Mouse (Mus musculus) frontal cortex, postnatal 14 days (tissue): ENCODE data around the gene Rchy1.

Experiments
- DNase-seq, 2 experiments: peaks; one replicate each; pipeline ENCODE4 v3.0.0; 2022; ENCODE audit warnings: low spot score in 2 of 2

Gene Rchy1

GRCm38 (mm10) chr5:91962639-91963440, at the start of gene Rchy1:
Rchy1 (minus strand) TSS chr5:91963068.
- DNase-seq: peak; percentile 83 to 88

DNA sequence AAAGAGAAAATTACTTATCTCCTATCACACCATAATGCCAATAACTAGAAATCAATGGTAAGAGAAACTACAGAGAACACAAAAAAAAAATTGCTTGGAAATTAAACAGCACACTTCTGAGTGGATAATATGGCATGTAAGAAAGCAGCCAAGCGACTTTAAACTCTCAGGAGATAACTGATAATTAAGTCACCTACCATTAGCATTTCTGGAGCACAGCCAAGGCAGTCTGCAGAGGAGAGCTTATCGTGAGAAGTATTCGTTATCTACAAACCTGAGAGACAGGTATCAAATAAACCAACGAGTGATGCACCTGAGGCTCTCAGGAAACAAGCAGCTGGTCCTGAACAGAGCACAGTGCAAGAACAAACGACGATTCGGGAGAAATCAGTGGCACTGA, 48.9 kb upstream of the Rchy1 start:
- no peak for DNase-seq

DNA sequence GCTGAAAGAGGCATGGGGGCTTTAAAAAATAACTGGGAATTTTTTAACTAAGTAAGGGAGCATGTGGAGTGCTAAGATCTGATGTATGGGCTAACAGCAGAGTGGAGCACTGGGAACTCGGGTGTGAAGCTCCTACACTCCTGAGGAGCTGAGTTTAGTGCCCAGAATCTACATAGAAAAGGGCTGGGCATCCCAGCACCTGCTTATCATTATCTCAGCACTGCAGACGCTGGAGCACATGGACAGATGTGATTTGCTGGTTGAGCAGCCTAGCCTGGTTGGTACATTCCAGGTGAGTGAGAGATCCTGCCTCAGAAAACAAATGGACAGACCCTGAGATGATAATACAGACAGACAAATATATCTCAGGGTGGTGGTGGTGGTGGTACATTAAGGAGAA, 47.0 kb upstream of the Rchy1 start:
- no peak for DNase-seq

DNA sequence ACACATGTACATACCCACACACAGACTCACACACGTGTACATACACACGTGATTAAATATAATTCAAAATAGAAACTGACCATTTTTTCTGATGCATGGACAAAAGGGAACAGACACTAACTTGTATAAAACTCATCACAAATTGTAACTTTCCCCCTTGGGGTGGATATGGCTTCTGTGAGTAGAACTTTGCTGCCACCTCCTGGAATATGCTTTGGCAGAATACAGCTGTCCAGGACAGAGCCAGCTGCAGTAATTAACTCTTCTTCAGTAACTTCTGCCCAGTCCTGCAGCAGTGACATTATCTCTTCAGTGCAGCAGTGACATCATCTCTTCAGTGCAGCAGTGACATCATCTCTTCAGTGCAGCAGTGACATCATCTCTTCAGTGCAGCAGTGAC, 40.1 kb upstream of the Rchy1 start:
- DNase-seq: no peak

GRCm38 (mm10) chr5:92000770-92001169, 37.9 kb upstream of the Rchy1 start:
- no peak for DNase-seq

- DNase-seq: no peak
These were observed 31.7 kb upstream of the Rchy1 start for GRCm38 (mm10) chr5:91994546-91994945.

GRCm38 (mm10) chr5:91993061-91993460, 30.2 kb upstream of the Rchy1 start:
- DNase-seq: no peak

DNA sequence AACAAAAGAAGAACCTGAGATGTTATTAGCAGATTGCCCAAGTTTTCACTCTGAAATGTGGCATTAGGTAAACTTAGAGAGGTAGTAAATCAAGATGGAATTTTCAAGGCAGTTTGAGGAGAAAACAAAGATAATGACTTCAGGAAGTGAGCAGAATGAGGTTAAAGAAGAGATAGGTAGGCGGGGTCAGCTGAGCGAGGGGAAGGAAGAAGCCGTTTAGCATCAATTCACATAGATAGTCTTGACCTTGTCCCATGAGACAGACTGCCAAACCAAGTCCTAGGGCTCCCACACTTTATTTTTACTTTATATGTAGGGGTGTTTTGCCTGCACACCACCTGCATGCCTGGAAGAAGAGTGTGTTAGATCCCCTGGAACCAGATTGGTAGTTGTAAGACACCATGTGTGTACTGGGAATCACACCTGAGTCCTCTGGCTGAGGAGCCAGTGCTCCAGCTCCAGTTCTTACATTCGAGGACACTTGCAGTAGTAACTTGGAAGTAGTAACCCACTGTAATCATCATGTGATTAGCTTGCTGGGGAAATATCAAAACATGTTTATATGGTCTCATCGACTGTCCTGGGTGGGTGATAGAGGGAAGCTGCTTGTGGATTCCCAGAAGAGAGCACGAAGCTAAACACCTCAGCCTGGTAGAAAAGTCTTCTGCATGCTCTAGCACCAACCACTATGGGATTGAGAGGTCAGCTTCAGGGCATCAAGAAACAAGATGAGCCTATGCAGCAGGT, 28.5 kb upstream of the Rchy1 start:
- DNase-seq: no peak

- DNase-seq: no peak
These were observed 26.4 kb upstream of the Rchy1 start for GRCm38 (mm10) chr5:91989261-91989660.

DNA sequence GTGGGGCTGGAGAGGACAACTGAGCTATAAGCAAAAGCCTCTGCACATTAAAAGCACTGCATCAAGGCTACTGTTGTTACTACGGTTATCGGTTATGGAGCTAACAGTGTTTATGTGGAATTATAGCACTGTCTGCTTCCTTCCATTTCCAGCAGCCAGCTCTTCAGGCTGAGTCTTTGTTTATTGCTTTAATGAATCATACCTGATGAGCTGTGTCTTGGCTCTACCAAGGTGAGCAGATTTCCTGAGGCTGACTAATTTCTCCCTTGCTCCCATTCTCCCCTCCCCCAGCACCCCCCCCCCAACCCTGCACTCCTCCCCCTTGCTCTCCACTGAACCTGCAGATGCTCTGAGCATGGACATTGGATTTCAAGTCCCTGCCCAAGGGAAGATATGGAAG, 24.9 kb upstream of the Rchy1 start:
- DNase-seq: no peak

DNA sequence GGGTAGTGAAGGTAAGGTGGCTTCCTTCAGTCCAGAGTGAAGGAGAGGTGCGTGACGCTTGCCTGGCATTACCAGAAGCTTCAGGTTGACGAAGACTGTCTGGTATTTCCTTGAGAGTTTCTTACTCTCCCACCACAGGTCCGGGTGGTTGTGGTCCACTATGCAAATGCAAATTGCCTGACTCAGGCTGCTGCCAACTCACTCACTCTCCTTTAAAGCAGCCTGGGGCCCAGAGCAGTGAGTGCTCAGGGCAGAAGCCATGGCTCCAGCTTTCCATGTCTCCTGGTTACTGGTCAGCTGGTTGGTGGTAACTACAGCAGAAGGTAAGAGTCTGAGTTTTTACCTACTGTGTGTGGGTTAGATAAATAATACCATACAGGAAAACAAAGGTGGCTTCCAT, 24.4 kb upstream of the Rchy1 start, which contains the start of gene Odaph:
Odaph (plus strand) TSS at position 240 of the 400 bp plus-strand sequence.
- DNase-seq: no peak

GRCm38 (mm10) chr5:91985721-91986120, 22.9 kb upstream of the Rchy1 start:
- DNase-seq: no peak

GRCm38 (mm10) chr5:91983490-91983889, 20.6 kb upstream of the Rchy1 start:
- no peak for DNase-seq

- DNase-seq: no peak
These were observed 18.4 kb upstream of the Rchy1 start for GRCm38 (mm10) chr5:91981176-91981840.

- no peak for DNase-seq
These were observed 14.5 kb upstream of the Rchy1 start for GRCm38 (mm10) chr5:91977397-91977770.

- no peak for DNase-seq
These were observed 13.9 kb upstream of the Rchy1 start for GRCm38 (mm10) chr5:91976566-91977396.

DNA sequence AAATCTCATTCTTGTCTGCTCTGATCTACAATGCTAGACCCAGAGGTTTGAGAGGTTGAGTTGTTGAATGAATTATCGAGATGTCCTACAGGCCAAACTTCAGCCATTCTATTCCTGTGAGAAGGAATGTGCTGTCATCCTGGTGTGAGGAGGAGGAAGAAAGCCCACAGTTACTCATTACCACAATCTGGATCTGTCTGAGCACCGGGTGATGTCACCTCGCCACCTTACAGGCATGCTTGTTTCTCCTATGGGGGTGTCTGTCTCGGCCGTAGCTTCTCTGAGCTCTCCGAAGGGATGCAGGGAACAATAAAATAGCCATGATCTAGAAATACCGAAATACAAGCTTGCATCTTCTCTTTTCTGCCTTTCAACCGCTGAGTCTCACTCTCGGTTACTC, 12.9 kb upstream of the Rchy1 start:
- no peak for DNase-seq

GRCm38 (mm10) chr5:91974002-91974401, 11.1 kb upstream of the Rchy1 start:
- DNase-seq: no peak

DNA sequence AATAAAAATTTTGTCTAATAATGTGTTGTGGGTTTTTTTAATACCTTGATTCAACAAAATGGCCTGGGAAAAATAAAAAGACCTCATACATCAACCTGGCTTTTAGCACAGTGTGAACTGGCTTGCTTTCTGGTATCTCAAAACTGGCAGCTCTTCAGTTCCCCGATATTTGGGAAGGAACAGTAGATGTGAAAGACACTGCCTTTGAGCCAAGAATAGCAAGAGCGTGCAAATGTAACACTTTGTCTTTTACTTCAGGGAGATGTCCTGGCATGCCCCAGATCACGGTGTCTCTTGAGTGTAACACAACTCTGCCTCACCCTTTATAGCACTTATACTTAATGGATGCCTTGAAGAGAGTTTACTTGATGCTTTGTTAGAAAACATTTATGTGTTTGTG, 9.2 kb upstream of the Rchy1 start:
- DNase-seq: no peak

GRCm38 (mm10) chr5:91962259-91962638, 619 bp downstream of the Rchy1 start:
- no peak for DNase-seq

GRCm38 (mm10) chr5:91961370-91961769, 1.5 kb downstream of the Rchy1 start:
- no peak for DNase-seq
